Comparison of ENCODE assay signal across 14 mouse cellular contexts in genomic region chr9:21328041-21328440, GRCm38 (mm10). TPM values are rescaled to one million over a fixed set of nuclear protein-coding genes. Genes with fewer than 3 reads are reported as not detected.
DNase-seq lines count a peak whose midpoint lies in the region; ATAC-seq and TF ChIP-seq lines count a peak whose summit lies in the region.
"Had no signal": no experiment of that assay in that cellular context is flagged by ENCODE, and none has a peak within 500 bp of the region (broad histone marks: within the 10 kb centered on the region; RNA-seq: fewer than 3 reads in every experiment).

No protein-coding gene starts in this region.

- no peak for TF ChIP-seq CTCF in G1E (IDR thresholded peaks at IDR 0.05; ENCODE audit: low read depth, low read length)

- ATAC-seq in liver, embryonic 16.5 days (ENCODE audit: low read depth), result no peak
- ATAC-seq in G1E (ENCODE audit: extremely low read depth, insufficient number of reproducible peaks, low FRiP score, poor library complexity, severe bottlenecking), result peak; percentile 40; the same call in 1 of the 2 replicates
- peak; percentile 78 for ATAC-seq in megakaryocyte, adult 5-6 weeks (ENCODE audit: poor library complexity, severe bottlenecking)

- no peaks in the 10 kb centered on the region for H3K27me3 ChIP-seq in liver, embryonic 16.5 days (ENCODE audit: control insufficient read depth, insufficient read depth, low read depth, low read length)
- no peaks in the 10 kb centered on the region for H3K27me3 ChIP-seq in G1E (ENCODE audit: insufficient read depth, low read length)
- H3K27me3 ChIP-seq: limb, embryonic 15.5 days had no signal

- no peak overlapping the region for H3K9ac ChIP-seq in liver, embryonic 16.5 days (ENCODE audit: low read depth, low read length)
- H3K9ac ChIP-seq: limb, embryonic 15.5 days had no signal

- peak overlapping the region; percentile 37; the same call in 1 of the 2 replicates for H3K4me2 ChIP-seq in liver, embryonic 16.5 days (ENCODE audit: low read depth, low read length)
- H3K4me2 ChIP-seq: limb, embryonic 15.5 days; midbrain, embryonic 11.5 days had no signal

- H3K4me3 ChIP-seq in liver, embryonic 16.5 days (ENCODE audit: low read depth, low read length), result no peak overlapping the region
- no peak overlapping the region; the same call in 1 of the 2 replicates for H3K4me3 ChIP-seq in G1E (ENCODE audit: low read depth, low read length)
- H3K4me3 ChIP-seq: limb, embryonic 15.5 days had no signal

- WGBS in liver, embryonic 16.5 days (ENCODE audit: insufficient replicate concordance), result 39% methylated on average over 3 of the region's 3 CpGs

- DNase-seq in liver, result no peak
- DNase-seq in G1E (ENCODE audit: low spot score), result peak; percentile 62
- DNase-seq in thymus, postnatal 25 days, result peak; percentile 71
- DNase-seq in gastrocnemius, adult 18-20 months (ENCODE audit: low spot score), result no peak
- DNase-seq in kidney, postnatal 25 days, result no peak
- DNase-seq: adrenal gland, postnatal 14 days; cerebellum, postnatal 10 days; heart, postnatal 10 days; kidney, adult 2 months; right cerebral cortex, postnatal 4 days had no signal

- H3K36me3 ChIP-seq in liver, embryonic 16.5 days (ENCODE audit: control insufficient read depth, insufficient read depth), result no peaks in the 10 kb centered on the region
- H3K36me3 ChIP-seq in G1E (replicated peaks), result peaks cover 39% of the 10 kb centered on the region

- no peaks in the 10 kb centered on the region for H3K9me3 ChIP-seq in liver, embryonic 16.5 days (replicated peaks; ENCODE audit: control insufficient read depth, low read length)
- no peaks in the 10 kb centered on the region for H3K9me3 ChIP-seq in G1E (replicated peaks)
- H3K9me3 ChIP-seq: limb, embryonic 15.5 days had no signal

- H3K4me1 ChIP-seq in liver, embryonic 16.5 days (ENCODE audit: control insufficient read depth, low read depth, low read length), result peaks cover 14% of the 10 kb centered on the region
- H3K4me1 ChIP-seq in G1E (ENCODE audit: insufficient read depth, low read depth, low read length), result peaks cover 55% of the 10 kb centered on the region

- peak overlapping the region; percentile 44; the same call in 1 of the 2 replicates for H3K27ac ChIP-seq in liver, embryonic 16.5 days (ENCODE audit: low read length)
- H3K27ac ChIP-seq: limb, embryonic 15.5 days had no signal

RNA-seq across cellular contexts. Expression of gene Slc44a2, which starts 7.5 kb away (rescaled TPM):
- polyA plus RNA-seq in liver, embryonic 16.5 days (2015; fragmentation: Nextera tagmentation; extraction: Ambion mirVana), result 16.9 TPM in 2 replicates
- total RNA-seq in G1E (2014; fragmentation: Nextera tagmentation), result 42.2 and 52.7 TPM in 2 replicates
- total RNA-seq in G1E (2017), result 35.5 and 35.7 TPM in 2 replicates
- polyA plus RNA-seq in G1E (2012), result 45.4 and 56.8 TPM in 2 replicates
- total RNA-seq in megakaryocyte, adult 5-6 weeks (2015), result 112 and 124 TPM in 2 replicates
- 101 and 116 TPM in 2 replicates for total RNA-seq in megakaryocyte, adult 5-6 weeks (2017)
- 100 to 1,000 TPM; 159 to 162 TPM for total RNA-seq in gastrocnemius, adult 18-20 months (2021)

RNA-seq across cellular contexts. Expression of gene Ap1m2, which starts 15.9 kb away (rescaled TPM):
- 0.08 and 1.1 TPM in 2 replicates for polyA plus RNA-seq in liver, embryonic 16.5 days (2015; fragmentation: Nextera tagmentation; extraction: Ambion mirVana)
- total RNA-seq in G1E (2014; fragmentation: Nextera tagmentation), result not detected in 2 replicates
- total RNA-seq in G1E (2017), result 0.16 TPM in 1 of 2 replicates, not detected in the other
- polyA plus RNA-seq in G1E (2012), result not detected in 2 replicates
- total RNA-seq in megakaryocyte, adult 5-6 weeks (2015), result 0.31 and 0.32 TPM in 2 replicates
- total RNA-seq in megakaryocyte, adult 5-6 weeks (2017), result 0.92 and 1.6 TPM in 2 replicates
- not detected for total RNA-seq in gastrocnemius, adult 18-20 months (2021)
- total RNA-seq: adrenal gland, postnatal 14 days; heart, postnatal 10 days had no signal

RNA-seq across cellular contexts. Expression of gene Cdkn2d, which starts 36.8 kb away (rescaled TPM):
- polyA plus RNA-seq in liver, embryonic 16.5 days (2015; fragmentation: Nextera tagmentation; extraction: Ambion mirVana), result 120 and 128 TPM in 2 replicates
- 15.4 and 35.8 TPM in 2 replicates for total RNA-seq in G1E (2014; fragmentation: Nextera tagmentation)
- total RNA-seq in G1E (2017), result 30.3 and 31.2 TPM in 2 replicates
- polyA plus RNA-seq in G1E (2012), result 14.3 and 17.4 TPM in 2 replicates
- total RNA-seq in megakaryocyte, adult 5-6 weeks (2015), result 132 and 138 TPM in 2 replicates
- total RNA-seq in megakaryocyte, adult 5-6 weeks (2017), result 65.6 and 75.3 TPM in 2 replicates
- total RNA-seq in gastrocnemius, adult 18-20 months (2021), result 1 to 10 TPM; 8.0 to 8.3 TPM

RNA-seq across cellular contexts. Expression of gene Ilf3, which starts 39.6 kb away (rescaled TPM):
- 34.9 and 37.2 TPM in 2 replicates for polyA plus RNA-seq in liver, embryonic 16.5 days (2015; fragmentation: Nextera tagmentation; extraction: Ambion mirVana)
- total RNA-seq in G1E (2014; fragmentation: Nextera tagmentation) (87.9 and 94.1 TPM in 2 replicates), G1E (2017) (79.7 and 81.3 TPM in 2 replicates)
- 123 and 138 TPM in 2 replicates for polyA plus RNA-seq in G1E (2012)
- 21.7 and 22.9 TPM in 2 replicates for total RNA-seq in megakaryocyte, adult 5-6 weeks (2015)
- 42.0 and 42.5 TPM in 2 replicates for total RNA-seq in megakaryocyte, adult 5-6 weeks (2017)
- total RNA-seq in gastrocnemius, adult 18-20 months (2021), result 10 to 100 TPM; 17.3 to 22.2 TPM

RNA-seq across cellular contexts. Expression of gene Kri1, which starts 40.3 kb away (rescaled TPM):
- polyA plus RNA-seq in liver, embryonic 16.5 days (2015; fragmentation: Nextera tagmentation; extraction: Ambion mirVana), result 5.5 and 8.1 TPM in 2 replicates
- total RNA-seq in G1E (2014; fragmentation: Nextera tagmentation) (45.4 and 52.7 TPM in 2 replicates), G1E (2017) (74.3 and 89.3 TPM in 2 replicates)
- 46.2 and 56.6 TPM in 2 replicates for polyA plus RNA-seq in G1E (2012)
- total RNA-seq in megakaryocyte, adult 5-6 weeks (2015), result 28.0 and 28.4 TPM in 2 replicates
- total RNA-seq in megakaryocyte, adult 5-6 weeks (2017), result 53.6 and 76.9 TPM in 2 replicates
- 1 to 10 TPM; 8.0 to 9.3 TPM for total RNA-seq in gastrocnemius, adult 18-20 months (2021)

Comparison
In these comparisons a context has a peak if more than half of its experiments do, and no peak if none do; other contexts are left out.
1. DNase-seq: peak in G1E (single experiment) and thymus, postnatal 25 days (single experiment); none in liver (single experiment), gastrocnemius, adult 18-20 months (single experiment) and kidney, postnatal 25 days (0 of 2).